Mouse (Mus musculus) left cerebral cortex, adult 9 months (tissue): ENCODE measurements around the gene Setx.
"Not testable (repeated sequence)": the region's sequence is repeated elsewhere in the genome, so short reads cannot be mapped to it uniquely, and the experiment has no call there.

ENCODE experiments used
- DNase-seq, 2 experiments: peaks; one replicate each; pipeline ENCODE4 v3.0.0; 2022; ENCODE audit warnings: low spot score in 2 of 2

The Setx gene

DNA sequence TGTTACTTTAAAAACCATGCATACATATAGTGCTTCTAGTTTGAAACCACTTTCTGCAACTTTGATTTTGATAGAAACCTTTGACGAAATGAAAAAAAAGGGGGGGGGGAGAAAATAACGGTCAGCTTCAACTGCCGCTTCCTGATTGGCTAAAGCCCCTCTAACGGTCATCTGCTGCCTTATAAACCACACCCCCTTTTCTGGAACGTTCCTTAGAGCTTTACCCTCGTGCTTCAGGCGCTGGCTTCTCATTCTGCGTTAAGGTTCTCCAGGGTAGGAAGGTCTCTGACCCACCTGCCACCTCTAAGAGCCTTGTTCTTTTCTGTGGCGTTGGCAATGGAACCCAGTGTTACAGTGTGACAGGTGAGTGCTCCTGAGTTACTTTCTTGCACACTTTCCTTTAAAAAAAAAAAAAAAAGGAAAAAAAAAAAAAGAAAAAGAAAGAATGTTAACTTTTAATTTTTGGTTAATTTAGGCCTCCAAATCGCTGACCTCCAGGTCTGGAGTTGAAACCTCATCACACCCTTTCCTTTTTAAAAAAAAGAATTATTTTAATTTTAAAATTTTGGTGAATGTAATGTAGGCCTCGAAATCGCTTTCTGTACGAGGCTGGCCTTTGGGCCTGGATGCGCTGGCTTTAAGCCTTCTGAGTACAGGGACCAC is at the start of gene Setx:
Gene Setx, plus strand, starts transcription at position 275 of the 663 bp plus-strand sequence.
- no peak for DNase-seq

- no peak for DNase-seq
Observed at GRCm38 (mm10) chr2:29074676-29075075, 49.3 kb upstream of the Setx start.

DNA sequence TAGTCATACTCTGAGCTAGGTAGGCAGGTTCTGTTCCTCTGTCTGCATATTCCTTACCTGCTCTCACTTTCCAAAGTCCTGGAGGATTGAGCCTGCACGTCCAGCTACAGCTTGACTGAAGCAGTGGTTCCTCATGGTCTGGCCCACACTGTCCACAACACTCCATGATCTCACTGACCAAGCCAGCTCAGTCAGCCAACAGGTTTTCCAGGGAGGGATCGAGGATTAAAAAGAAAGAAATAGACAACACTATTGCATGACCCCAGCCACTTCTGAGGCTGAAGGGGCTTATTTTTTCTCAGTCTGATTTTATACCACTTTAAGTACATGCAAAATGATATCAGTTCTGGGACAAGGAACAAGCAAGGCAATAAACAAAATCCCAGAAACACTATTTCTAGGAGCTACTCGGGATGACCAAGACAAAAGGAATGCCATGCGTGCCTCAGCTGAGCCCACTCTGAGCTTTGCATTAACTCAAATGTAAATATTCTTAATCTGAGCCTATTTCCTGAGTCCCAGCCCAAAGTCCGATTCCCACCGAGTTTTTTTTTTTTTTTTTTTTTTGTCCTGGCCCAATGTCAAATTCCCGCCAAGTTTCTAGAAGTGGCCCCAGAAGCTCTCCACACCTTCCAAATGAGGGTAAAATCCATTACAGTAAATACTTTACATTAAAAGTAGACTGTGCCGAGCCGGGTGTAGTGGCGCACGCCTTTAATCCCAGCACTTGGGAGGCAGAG is 48.5 kb upstream of the Setx start:
- DNase-seq = no peak

GRCm38 (mm10) chr2:29076226-29076625 is 47.8 kb upstream of the Setx start:
- DNase-seq = no peak

- no peak for DNase-seq
Observed at GRCm38 (mm10) chr2:29081965-29082364, 42.0 kb upstream of the Setx start.

DNA sequence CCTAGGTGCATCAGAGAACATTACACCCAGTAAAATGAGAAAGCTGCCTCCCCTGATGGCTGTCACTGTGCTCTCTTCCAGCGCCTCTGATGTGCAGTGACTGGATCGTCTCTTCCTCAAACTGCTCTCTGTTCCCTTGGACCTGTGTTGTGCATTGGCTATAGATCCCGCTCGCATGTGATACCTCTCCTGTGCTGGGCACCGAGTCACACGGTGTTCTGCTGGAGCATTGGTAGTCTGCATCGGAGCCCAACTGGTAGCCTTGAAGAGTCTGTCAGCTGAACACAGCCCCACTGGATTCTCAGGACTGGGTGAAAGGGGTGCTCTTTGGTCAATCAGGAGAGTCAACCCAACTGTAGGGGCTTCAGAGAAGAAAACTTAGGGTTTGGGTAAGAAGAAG is 38.0 kb upstream of the Setx start:
- DNase-seq = no peak

DNA sequence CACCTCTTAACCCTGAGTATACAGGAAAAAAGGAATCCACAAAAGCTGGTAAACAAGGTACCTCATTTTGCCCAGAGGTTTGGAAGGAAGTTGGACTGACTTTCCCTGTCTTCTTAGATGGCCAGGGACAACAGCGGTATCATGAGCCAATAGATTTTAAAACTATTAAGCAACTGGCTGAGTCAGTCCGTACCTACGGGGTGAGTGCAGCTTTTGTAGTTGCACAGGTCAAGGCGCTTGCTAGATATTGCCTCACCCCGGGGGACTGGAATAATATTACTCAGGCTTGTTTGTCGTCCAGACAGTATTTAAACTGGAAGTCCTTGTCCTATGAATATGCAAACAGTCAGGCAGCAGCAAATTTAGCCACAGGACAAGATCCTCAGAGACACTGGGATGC is 34.7 kb upstream of the Setx start:
- not testable (repeated sequence) for DNase-seq

GRCm38 (mm10) chr2:29095674-29096073 is 28.3 kb upstream of the Setx start:
- no peak for DNase-seq

DNA sequence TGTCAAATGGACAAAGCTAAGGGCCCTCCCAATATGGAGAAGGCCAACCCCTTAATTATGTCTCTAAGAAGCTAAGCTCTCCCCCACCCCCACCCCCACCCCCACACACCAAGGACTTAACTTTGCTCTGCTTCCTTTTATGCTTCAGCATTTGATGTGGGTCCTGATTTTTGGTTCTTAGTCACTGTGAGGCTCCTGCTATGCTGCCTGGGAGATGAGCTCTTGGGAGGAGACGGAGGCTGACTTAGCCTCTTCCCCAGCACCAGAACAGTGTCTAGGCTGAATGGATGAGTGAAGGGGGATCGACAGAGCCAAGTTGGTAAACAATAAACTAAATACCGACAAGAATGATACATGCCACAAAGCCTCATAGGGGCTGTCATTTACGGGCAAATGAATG is 27.2 kb upstream of the Setx start:
- DNase-seq = no peak

DNA sequence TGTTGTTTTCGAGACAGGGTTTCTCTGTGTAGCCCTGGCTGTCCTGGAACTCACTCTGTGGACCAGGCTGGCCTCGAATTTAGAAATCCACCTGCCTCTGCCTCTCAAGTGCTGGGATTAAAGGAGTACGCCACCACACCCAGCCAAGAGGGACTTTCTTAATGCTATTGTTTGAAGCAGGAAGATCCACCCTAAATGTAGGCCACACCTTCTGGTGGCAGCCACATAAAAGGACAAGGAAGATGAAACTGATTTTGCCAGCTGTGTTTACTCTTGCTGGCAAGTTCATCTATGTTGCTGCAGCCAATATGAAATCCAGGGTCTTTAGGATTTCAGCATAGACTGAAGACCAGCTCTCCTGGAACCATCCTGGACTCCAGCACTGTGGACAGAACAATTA is 26.5 kb upstream of the Setx start:
- no peak for DNase-seq

- not testable (repeated sequence) for DNase-seq
Observed at GRCm38 (mm10) chr2:29097955-29098354, 26.0 kb upstream of the Setx start.

GRCm38 (mm10) chr2:29098786-29099185 is 25.2 kb upstream of the Setx start:
- no peak for DNase-seq

GRCm38 (mm10) chr2:29099646-29100045 is 24.3 kb upstream of the Setx start:
- no peak for DNase-seq

- DNase-seq = no peak
Observed at GRCm38 (mm10) chr2:29100822-29101534, 23.0 kb upstream of the Setx start.

DNA sequence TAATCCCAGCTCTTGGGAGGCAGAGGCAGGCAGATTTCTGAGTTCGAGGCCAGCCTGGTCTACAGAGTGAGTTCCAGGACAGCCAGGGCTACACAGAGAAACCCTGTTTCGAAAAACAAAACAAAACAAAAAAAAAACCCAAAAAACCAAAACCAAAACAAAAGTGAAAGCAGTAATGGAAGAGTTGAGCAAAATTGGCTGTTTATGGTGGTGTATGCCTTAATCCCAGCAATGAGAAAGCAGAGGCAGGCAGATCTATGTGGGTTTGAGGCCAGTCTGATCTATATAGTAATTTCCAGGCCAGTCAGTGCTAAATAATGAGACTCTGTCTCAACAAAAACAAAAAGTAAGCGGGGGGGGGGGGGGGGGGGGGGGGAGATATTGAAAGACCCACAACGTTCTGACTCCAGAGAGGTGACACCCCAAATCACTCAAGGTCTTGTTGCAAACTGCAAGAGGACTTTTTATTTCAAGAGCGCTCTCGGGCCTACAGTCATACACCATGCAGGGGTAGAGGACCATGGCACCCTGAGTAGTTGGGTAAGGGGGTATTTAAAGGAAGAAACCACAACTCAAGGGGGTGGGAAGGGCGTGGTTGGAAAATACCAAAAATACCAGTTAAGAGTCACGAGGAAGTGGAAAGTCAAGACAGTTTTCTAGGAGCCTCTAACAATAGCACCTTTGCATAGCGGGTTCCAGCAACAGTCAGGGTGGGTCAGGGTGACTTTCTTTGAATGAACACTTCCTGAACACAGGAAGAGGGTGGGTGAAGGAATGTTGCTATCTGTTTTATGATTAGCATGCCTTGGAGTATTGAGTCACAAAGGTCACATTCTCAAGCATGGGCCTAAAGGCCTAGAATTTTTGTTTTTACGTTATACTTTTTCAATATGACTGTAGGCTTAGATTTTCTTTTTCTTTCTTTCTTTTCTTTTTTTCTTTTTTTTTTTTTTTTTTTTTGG is 21.3 kb upstream of the Setx start:
- DNase-seq = not testable (repeated sequence)

DNA sequence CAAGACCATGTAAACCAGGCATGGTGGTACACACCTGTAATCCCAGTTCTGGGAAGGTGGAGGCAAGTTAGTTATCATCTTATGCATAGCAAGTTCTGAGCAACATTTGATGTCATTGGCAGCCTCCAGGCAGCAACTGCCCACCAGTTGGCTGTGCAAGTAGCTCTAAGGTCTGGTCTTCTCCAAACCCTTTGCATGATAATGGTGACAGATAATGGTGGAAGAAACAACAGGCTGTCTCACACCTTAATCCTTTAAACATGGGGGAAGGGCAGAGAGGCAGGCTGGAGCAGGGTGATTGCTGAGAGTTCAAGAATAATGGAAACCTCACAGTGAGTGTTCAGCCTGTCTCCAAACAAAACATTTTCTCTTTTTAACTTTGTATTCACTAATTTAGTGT is 3.0 kb upstream of the Setx start:
- no peak for DNase-seq

DNA sequence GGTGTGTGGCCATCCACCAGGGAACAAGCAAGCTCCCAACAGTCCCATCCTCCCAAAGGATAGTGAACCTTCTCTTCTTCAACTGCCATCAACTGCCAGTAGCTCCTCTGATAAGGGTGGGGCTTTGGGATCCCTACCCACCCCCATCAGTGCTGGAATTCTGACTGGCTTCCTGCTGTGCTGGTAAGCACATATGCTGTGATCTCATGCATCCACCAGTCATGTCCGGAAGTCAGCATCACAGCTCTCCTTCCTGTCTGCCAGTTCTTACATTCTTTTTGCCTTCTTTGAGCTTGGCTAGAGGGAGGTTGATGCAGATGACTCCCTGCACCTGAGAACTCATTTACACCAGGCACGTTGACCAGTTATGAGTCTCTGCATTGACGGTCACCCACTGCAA is 1.5 kb upstream of the Setx start:
- DNase-seq = no peak

GRCm38 (mm10) chr2:29124571-29124935 is 572 bp downstream of the Setx start:
- no peak for DNase-seq

DNA sequence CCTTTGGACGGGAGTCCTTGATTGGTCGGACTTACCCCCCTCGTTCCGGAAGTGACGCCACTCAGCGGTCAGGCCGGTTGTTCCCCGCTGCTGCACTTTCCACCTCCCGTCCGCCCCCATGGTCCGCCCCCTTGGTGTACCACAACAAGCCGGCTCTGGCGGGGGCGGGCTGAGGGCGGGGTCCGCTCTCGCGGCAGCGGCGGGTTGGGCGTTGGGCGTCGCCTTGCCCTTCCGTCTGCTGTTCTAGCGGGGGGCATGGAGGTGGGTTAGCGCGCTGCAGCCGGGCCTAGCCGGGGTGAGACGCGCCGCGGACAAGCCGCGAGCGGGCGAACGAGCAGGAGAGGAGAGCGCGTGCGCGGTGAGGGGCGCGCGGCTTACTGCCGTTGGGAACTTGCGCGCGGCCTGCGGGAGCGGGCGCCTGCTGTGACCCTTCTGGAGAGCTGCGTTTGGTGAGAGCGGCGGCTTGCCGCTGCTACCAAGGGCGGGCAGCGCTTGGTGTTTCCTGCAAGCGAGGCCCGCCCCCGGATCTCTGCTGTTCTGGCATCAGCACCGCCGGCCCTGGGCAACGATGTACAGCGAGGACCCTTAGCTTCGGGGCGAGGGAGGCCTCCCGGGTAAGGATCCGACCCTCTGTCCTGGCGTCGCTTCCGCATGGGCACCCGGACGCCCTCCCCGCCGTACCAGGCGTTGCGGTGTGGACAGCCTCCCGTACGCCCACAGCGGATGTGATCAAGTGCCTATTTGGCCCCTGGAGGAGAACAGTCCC is 1.1 kb downstream of the Setx start:
- DNase-seq = peak; percentile 93 to 96

- DNase-seq = no peak
Observed at GRCm38 (mm10) chr2:29130118-29130899, 6.3 kb downstream of the Setx start.
